In genomic region chr7:128834894-128835293, GRCm38 (mm10) we compare ENCODE assay signal across 29 mouse cellular contexts.
"Had no signal": no experiment of that assay in that cellular context is flagged by ENCODE, and none has a peak within 500 bp of the region (broad histone marks: within the 10 kb centered on the region; RNA-seq: fewer than 3 reads in every experiment).

No protein-coding gene starts in this region.

- H3K4me2 ChIP-seq: limb, embryonic 12.5 days; limb, embryonic 13.5 days; limb, embryonic 15.5 days; liver, embryonic 12.5 days; liver, embryonic 13.5 days; liver, embryonic 15.5 days; lung, embryonic 14.5 days; lung, embryonic 15.5 days; midbrain, embryonic 11.5 days; midbrain, embryonic 12.5 days; midbrain, embryonic 13.5 days; midbrain, embryonic 15.5 days; neural tube, embryonic 12.5 days had no signal

- H3K9ac ChIP-seq: limb, embryonic 12.5 days; limb, embryonic 13.5 days; limb, embryonic 15.5 days; liver, embryonic 12.5 days; liver, embryonic 13.5 days; liver, embryonic 15.5 days; liver, postnatal 0 days; lung, embryonic 14.5 days; lung, embryonic 15.5 days; midbrain, embryonic 12.5 days; midbrain, embryonic 13.5 days; midbrain, embryonic 15.5 days; neural tube, embryonic 12.5 days had no signal

- H3K27me3 ChIP-seq: limb, embryonic 12.5 days; limb, embryonic 13.5 days; limb, embryonic 15.5 days; liver, embryonic 12.5 days; lung, embryonic 15.5 days; megakaryocyte, embryonic 14.5 days; neural tube, embryonic 12.5 days had no signal

- DNase-seq: liver; liver, embryonic 13.5 days; liver, postnatal 0 days; lung, adult 18-20 months; lung, adult 2 months; lung, embryonic 14.5 days; lung, postnatal 10 days; lung, postnatal 14 days; lung, postnatal 36 days; lung, postnatal 4 days; midbrain, embryonic 14.5 days had no signal

- H3K27ac ChIP-seq: limb, embryonic 10.5 days; limb, embryonic 12.5 days; limb, embryonic 13.5 days; limb, embryonic 15.5 days; liver, embryonic 12.5 days; liver, embryonic 13.5 days; liver, embryonic 15.5 days; lung, embryonic 15.5 days; macrophage; midbrain, embryonic 10.5 days; midbrain, embryonic 12.5 days; midbrain, embryonic 13.5 days; midbrain, embryonic 15.5 days; neural tube, embryonic 12.5 days had no signal

- H3K36me3 ChIP-seq: limb, embryonic 10.5 days; limb, embryonic 12.5 days; limb, embryonic 13.5 days; limb, embryonic 15.5 days; liver, embryonic 12.5 days; liver, embryonic 13.5 days; liver, embryonic 15.5 days; lung, embryonic 15.5 days; midbrain, embryonic 10.5 days; midbrain, embryonic 12.5 days; midbrain, embryonic 13.5 days; midbrain, embryonic 15.5 days; neural tube, embryonic 12.5 days had no signal

- H3K9me3 ChIP-seq: limb, embryonic 10.5 days; limb, embryonic 12.5 days; limb, embryonic 13.5 days; limb, embryonic 15.5 days; liver, embryonic 12.5 days; liver, embryonic 13.5 days; liver, embryonic 15.5 days; lung, embryonic 15.5 days; midbrain, embryonic 10.5 days; midbrain, embryonic 12.5 days; midbrain, embryonic 13.5 days; midbrain, embryonic 15.5 days; neural tube, embryonic 12.5 days had no signal

- H3K4me3 ChIP-seq: limb, embryonic 10.5 days; limb, embryonic 12.5 days; limb, embryonic 13.5 days; limb, embryonic 15.5 days; liver, embryonic 12.5 days; liver, embryonic 13.5 days; liver, embryonic 15.5 days; lung, embryonic 15.5 days; megakaryocyte, embryonic 14.5 days; midbrain, embryonic 10.5 days; midbrain, embryonic 12.5 days; midbrain, embryonic 13.5 days; midbrain, embryonic 15.5 days; myocyte; neural tube, embryonic 12.5 days had no signal

- H3K4me1 ChIP-seq: limb, embryonic 10.5 days; limb, embryonic 12.5 days; limb, embryonic 15.5 days; liver, embryonic 13.5 days; liver, embryonic 15.5 days; lung, embryonic 15.5 days; megakaryocyte, embryonic 14.5 days; midbrain, embryonic 10.5 days; midbrain, embryonic 12.5 days; midbrain, embryonic 13.5 days; midbrain, embryonic 15.5 days; neural tube, embryonic 12.5 days had no signal

- ATAC-seq: liver, embryonic 12.5 days; liver, postnatal 0 days; lung, postnatal 0 days; midbrain, embryonic 13.5 days; midbrain, embryonic 15.5 days; midbrain, embryonic 16.5 days had no signal
